Mouse (Mus musculus) layer of hippocampus, adult 9-11 months (tissue): ENCODE measurements at regions not wholly inside any gene's neighbourhood (a gene's known extent, or its start where the extent isn't known, plus 50 kb on each side); places are given as distances from the start of the nearest gene placed in this dataset.

Experiments
- DNase-seq: peaks from one replicate; pipeline ENCODE4 v3.0.0; 2022

DNA sequence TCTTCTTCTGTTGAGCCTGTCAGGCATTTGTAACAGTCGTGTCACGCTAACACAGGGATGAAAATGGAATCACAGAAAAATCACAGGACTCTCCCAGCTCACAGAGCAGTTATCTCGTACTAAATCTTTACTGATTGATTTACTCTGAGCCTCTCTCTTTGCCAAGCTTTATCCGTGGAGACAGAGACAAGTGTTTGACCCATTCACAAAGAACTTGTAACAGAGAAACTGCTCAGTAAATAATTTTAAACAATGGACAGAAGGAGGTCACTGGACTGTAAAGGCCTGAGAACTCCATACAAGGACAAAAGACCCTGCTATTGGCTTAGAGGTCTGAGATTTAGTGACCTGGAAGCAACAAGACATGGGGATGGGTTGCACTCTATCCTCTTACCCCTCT is 66.5 kb downstream of the Nps start:
- DNase-seq: no peak

DNA sequence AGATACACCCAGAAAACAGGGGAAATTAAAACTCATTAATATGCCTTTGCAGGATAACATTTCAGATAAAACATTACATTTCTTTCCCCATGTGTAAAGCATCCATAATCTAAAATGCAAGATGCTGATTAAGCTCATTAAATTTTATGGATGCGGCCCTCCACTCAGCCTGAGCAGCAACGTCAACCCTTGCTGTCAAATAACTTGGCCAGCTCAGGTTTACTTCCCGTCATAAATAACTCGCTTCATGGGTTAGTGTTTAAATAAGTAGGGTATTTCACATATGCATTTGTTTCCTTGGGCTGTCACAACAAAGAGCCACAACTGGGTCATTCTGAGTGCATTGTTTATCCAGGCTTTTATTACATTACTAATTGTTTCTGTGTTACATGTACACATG is 65.1 kb upstream of the Foxi2 start:
- DNase-seq: no peak

DNA sequence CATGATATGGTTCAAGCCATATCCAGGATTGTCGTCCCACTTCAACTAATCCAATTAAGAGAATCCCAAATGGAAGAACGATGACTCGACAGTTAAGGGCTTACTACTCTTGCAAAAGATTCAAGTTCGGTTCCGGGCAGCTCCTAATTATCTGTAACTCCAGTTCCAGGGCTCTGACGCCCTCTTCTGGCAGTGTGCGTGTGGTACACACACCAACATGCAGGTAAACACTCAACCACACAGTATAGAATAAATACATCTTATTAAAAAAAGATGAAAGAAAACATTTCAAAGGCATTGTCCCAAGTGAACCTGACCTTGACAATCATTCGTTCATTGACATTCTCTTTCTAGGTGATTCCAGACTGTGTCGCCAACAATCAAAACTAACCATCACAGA is 63.4 kb upstream of the Foxi2 start:
- no peak for DNase-seq

DNA sequence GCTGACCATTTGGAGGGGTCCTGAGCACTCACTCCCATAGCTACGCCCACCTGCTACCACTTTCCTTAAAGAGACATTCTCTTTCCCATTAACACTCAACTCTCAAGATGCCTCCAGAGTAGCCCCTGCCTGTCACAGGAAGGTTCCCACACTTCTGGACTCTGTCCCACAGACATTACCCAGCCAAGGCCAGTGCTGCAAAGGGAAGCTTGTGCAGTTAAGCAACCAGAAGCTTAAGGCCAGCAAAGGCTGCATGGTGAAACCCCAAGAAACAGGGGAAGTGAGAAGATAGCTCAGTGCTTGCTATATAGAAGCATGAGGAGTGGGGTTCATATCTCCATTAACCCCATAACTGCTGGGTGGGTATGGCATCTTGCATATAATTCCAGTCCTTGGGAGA is 52.3 kb upstream of the Foxi2 start:
- DNase-seq: peak; percentile 22
